Comparison of ENCODE assay signal across 19 mouse cellular contexts in genomic region chr1:42983082-42983771, GRCm38 (mm10). TPM values are rescaled to one million over a fixed set of nuclear protein-coding genes. Genes with fewer than 3 reads are reported as not detected.
"Had no signal": no experiment of that assay in that cellular context is flagged by ENCODE, and none has a peak within 500 bp of the region (broad histone marks: within the 10 kb centered on the region; RNA-seq: fewer than 3 reads in every experiment).

No protein-coding gene starts in this region.

- H3K4me3 ChIP-seq: intestine, embryonic 15.5 days; layer of hippocampus, adult 2 months; liver, embryonic 13.5 days; midbrain, embryonic 12.5 days; midbrain, embryonic 15.5 days; neural tube, embryonic 12.5 days; neural tube, embryonic 15.5 days; stomach, embryonic 15.5 days had no signal

- H3K27me3 ChIP-seq: intestine, embryonic 15.5 days; liver, embryonic 13.5 days; midbrain, embryonic 12.5 days; midbrain, embryonic 15.5 days; neural tube, embryonic 12.5 days; neural tube, embryonic 15.5 days; stomach, embryonic 15.5 days had no signal

- H3K9me3 ChIP-seq: intestine, embryonic 15.5 days; liver, embryonic 13.5 days; midbrain, embryonic 15.5 days; neural tube, embryonic 12.5 days; neural tube, embryonic 15.5 days; stomach, embryonic 15.5 days had no signal

- H3K4me2 ChIP-seq: intestine, embryonic 15.5 days; liver, embryonic 13.5 days; midbrain, embryonic 12.5 days; midbrain, embryonic 15.5 days; neural tube, embryonic 12.5 days; neural tube, embryonic 15.5 days; stomach, embryonic 15.5 days had no signal

- ATAC-seq: intestine, embryonic 15.5 days; midbrain, embryonic 15.5 days had no signal

- H3K9ac ChIP-seq: intestine, embryonic 15.5 days; liver, embryonic 13.5 days; midbrain, embryonic 12.5 days; midbrain, embryonic 15.5 days; neural tube, embryonic 12.5 days; neural tube, embryonic 15.5 days; stomach, embryonic 15.5 days had no signal

- H3K36me3 ChIP-seq: intestine, embryonic 15.5 days; liver, embryonic 13.5 days; midbrain, embryonic 12.5 days; neural tube, embryonic 12.5 days; stomach, embryonic 15.5 days had no signal

- DNase-seq: kidney, adult 18-20 months; kidney, adult 9 months; layer of hippocampus, adult 9-11 months; liver, embryonic 13.5 days; lung, adult 2 months; lung, postnatal 14 days; lung, postnatal 4 days; right cerebral cortex, adult 18-20 months; right cerebral cortex, postnatal 14 days; right cerebral cortex, postnatal 4 days; thymus, postnatal 25 days had no signal

- H3K4me1 ChIP-seq: intestine, embryonic 15.5 days; liver, embryonic 13.5 days; midbrain, embryonic 12.5 days; midbrain, embryonic 15.5 days; neural tube, embryonic 12.5 days; neural tube, embryonic 15.5 days; stomach, embryonic 15.5 days had no signal

- H3K27ac ChIP-seq: intestine, embryonic 15.5 days; layer of hippocampus, adult 2 months; liver, embryonic 13.5 days; midbrain, embryonic 12.5 days; midbrain, embryonic 15.5 days; neural tube, embryonic 12.5 days; neural tube, embryonic 15.5 days; stomach, embryonic 15.5 days had no signal

RNA-seq across cellular contexts. Expression of gene Gpr45, which starts 30.6 kb away (rescaled TPM):
- polyA plus RNA-seq: liver, adult 2 months had no signal
